Mouse (Mus musculus) brain, adult 2 months (tissue): ENCODE measurements around the gene Camta1.
A peak's percentile ranks its signal among the peaks of the same experiment; 100 is the strongest.
"Not testable (repeated sequence)": the region's sequence is repeated elsewhere in the genome, so short reads cannot be mapped to it uniquely, and the experiment has no call there.

Source experiments
- DNase-seq: peaks from one replicate; pipeline ENCODE4 v3.0.0; 2011; ENCODE audit warnings: low read depth, low spot score

Camta1 gene

DNA sequence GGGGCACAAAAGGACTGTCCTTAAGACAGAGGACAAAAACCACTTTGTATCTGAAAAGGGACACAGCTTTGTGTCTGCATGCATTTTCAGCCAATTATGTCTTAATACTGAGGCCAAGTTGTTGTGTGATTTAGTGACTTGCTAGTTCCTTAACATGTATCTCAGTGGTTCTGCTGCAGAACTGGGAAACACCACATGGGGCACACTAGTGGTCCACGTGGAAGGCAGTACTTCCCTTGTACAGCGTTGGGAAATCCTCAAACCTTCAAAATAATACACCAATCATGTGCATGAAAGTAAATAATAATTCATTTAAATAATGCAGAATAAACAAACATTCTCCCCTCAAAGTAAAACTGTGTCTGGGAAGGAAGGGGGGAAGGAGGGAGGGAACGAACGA, 792.9 kb downstream of the Camta1 start:
- DNase-seq: no peak

- DNase-seq: no peak
Measured at GRCm38 (mm10) chr4:151059566-151059965, 802.1 kb downstream of the Camta1 start.

DNA sequence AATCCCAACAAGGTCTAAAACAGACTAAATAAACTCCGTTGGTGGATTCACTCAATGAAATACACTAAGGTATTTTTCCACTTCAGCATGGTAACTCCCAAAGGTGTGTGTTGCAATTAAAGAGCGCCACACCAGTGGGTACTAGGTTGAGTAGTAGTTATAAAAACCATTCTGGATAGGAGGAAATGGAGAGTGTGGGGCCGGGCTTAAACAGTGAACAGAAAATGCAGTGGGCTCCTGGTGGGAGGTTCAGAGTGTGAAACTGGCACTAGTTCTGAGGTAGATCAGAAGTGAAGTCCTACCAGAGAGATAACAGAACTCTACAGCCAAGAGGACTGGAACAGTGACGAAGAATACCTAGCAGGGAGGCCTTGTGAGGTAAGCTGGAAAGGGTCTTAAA, 803.0 kb downstream of the Camta1 start:
- DNase-seq: no peak

DNA sequence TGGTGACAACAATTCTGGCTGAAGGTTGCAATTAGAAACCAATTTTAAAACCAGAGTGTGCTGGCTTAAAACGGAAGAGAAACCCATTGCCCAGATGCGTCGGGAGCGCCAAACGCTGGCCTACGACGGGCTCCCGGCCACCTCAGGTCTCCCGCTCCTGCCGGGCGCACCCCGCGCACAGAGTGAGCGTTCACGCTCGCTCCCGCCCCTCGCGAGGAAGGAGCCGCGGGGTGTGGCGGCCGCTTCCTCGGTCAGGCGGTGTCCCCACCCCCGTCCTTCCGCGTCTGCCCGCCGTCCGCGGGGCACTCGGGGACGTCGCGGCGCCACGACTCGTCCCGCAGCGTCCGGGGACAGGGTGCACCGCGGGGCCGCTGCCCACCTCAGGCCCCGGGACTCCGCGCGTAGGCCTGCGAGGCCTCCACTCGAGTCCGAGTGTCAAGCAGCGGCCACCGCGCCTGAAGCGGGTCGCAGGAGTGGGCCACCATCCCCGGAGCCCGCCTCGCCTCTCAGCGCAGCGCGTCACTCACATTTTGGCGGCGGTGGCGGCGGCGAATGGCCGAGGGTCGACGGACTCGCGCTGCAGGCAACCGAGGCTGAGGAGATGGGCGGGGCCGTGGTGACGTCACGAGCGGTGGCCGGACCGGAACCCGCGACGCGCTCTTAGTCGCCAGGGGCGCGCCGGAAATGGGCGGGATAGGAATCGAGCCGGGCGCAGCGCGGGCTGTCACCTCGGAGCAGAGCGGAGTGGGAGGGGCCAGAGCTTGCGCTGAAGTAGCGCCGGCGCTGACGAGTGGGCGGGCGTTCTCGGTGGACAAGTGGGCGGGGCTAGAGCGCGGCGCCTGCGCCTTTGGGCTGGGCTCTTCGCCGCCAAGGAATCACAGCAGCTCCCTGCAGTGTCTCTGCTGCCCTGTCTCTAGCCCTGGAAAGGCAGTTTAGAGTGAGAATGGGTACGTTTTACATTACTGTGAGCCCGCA, 804.0 kb downstream of the Camta1 start, which contains the start of gene Vamp3:
TSS of gene Vamp3 (minus strand) at position 617 of the 975 bp plus-strand sequence.
- DNase-seq: peak; percentile 100

DNA sequence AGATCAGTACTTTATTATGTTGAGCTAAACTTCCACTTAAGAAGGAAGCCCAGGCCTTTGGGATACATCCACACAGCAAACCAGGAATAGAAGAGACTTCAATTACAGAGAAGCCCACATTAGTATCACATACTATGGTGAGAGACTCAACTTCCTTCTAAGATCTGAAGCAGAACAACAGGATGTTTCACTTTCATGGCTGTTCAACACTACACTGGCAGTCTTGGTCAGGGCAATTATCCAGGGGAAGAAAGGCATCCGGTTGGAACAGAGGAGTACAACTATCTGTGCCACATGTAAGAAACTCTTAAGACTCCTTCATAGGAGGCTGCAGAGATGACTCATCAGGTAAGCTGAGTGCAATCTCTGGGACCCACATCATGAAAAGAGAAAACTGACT, 810.5 kb downstream of the Camta1 start:
- DNase-seq: peak; percentile 40

GRCm38 (mm10) chr4:151046524-151046923, 815.2 kb downstream of the Camta1 start:
- DNase-seq: no peak

DNA sequence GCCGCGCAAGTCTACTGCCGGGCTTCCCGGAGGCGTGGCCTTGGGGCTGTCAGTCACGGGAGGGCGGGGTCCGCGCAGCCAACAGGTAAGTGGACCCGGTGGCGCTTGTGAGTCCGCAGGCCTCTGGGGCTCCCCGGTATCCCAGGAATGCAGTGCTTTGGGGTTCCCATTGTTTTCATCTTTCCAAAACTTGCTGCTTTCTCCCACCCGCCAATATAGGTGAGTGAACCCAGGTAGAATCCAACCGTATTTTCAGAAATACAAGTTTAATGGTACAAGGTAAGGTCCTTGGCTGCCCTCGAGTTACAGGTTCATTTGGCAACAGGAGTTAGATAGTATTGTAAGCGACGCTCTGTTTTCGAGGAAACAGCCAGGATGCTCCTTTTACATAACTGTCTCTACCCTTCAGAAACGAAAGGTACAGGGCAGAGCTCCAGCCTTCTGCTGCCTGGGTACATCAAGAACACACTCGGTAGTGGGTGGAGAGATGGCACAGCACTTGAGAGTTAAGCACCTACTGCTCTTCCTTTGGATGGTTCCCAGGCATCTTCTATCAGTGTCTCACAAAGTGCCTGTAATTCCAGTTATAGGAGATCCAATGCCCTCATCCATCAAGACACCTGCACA, 816.6 kb downstream of the Camta1 start:
- peak; percentile 90 for DNase-seq

DNA sequence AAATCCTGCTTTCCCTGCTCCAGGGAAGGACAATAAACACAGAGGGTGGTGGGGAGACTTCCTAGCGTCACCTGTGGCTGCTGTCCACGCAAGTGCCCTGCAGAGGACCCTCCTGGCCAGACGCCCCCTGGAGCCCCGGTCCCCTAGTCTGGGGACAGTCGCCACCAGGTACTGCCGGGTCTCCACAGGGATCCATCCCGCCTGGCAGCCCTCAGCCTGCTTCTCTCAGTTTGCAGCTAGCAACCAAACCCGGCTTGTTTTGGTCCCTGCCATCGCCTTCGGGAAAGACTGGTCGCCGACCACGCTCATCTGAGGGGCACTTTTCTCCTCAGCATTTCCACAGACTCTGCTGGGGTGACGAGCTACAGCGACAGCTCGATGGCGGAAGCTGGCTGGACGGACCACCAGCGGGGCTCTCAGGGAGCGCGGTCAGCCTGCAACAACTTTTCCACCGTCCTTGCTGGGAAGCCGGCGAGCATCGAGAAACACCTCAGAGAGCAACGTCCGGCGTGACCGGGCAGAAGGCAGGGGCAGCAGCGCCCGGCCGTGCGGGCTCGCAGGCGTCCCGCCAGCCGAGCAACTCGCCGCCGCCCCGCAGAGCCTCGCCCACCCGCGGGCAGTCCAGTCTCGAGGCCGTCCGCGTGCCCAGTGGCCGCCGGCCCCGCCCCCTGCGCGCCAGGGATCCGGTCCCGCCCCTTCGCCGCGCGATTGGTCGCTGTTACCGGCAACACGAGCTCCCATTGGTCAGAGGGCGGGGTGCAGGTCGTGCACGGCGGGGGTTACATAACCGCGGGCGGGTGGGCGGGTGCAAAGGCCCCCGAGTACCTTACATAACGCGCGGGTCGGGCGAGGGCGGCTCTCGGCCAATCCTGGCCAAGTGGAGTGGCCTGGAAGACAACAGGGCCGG, 817.4 kb downstream of the Camta1 start, which contains the start of gene Per3:
TSS of gene Per3 (minus strand) at position 629 of the 907 bp plus-strand sequence.
- DNase-seq: peak; percentile 98

DNA sequence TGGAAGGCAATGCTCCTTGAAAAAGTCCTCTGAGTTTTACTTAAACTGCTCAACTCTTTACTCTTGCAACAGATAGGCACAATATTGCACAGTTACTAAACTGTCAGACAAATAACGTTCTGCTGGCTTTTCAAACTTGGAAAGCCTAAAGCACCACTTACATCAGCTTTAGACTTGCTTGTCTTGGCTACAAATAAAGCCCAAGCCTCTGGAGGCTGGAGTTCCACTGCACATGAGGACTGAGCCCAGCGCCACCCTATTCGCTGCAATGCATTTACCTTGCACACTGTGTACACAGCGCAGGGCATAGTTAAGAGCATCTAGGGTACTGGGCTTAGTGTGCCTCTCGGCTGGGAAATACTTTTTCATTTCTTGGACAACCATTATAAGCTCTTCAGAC, 818.4 kb downstream of the Camta1 start:
- peak; percentile 68 for DNase-seq

DNA sequence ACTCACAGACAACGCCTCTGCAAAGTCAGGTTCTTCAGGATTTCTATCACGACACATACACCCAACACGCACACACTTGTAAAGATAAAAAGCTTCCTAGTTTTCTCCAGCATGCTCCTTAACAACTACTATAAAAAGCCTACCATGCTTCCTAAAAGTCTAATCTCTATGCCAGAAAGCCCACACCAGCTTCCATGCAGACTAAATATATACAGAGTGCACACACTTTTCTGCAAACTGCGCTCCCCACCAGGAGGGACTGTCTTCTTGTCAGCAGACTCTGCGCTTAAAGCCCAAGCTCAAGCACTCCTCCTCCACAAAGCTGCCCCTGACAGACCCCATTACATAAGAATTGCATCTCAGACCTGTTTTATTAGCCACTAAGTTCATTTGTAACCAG, 820.2 kb downstream of the Camta1 start:
- DNase-seq: peak; percentile 81

GRCm38 (mm10) chr4:151037800-151038199, 823.9 kb downstream of the Camta1 start:
- DNase-seq: no peak

- no peak for DNase-seq
Measured at GRCm38 (mm10) chr4:151036521-151036920, 825.2 kb downstream of the Camta1 start.

GRCm38 (mm10) chr4:151027001-151027400, 834.7 kb downstream of the Camta1 start:
- DNase-seq: peak; percentile 71

- DNase-seq: no peak
Measured at GRCm38 (mm10) chr4:151024152-151024551, 837.5 kb downstream of the Camta1 start.

DNA sequence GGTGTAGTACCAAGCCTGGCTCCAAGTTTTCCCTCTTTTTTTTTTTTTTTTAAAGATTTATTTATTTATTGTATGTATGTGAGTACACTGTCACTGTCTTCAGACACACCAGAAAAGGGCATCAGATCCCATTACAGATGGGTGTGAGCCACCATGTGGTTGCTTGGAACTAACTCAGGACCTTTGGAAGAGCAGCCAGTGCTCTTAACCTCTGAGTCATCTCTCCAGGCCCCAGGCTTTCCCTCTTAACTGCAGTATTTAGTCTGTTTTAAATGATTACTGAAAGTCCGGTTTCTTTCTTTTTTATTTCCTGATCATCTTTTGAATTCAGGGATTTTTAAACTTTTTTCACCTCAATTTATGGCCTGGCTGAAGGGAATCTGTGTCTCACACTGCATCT, 844.3 kb downstream of the Camta1 start:
- DNase-seq: not testable (repeated sequence)

DNA sequence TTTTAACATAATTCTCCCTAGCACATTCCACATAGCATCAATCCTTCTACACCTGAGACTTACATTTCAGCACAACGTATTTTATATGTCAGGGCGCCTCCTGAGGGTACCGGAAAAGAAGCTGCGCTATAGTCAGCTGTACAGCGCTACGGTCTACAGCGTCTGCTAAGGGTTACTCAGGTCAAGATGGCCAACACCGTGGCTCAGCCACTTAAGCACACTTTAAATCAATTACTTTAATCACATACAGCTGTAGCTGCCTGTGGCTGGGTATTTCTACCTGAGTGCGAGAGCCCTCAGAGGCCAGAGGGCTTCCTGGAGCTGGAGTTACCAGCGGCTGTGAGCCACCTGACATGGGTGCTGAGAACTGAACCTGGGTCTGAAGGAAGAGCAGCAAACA, 845.7 kb downstream of the Camta1 start:
- no peak for DNase-seq

DNA sequence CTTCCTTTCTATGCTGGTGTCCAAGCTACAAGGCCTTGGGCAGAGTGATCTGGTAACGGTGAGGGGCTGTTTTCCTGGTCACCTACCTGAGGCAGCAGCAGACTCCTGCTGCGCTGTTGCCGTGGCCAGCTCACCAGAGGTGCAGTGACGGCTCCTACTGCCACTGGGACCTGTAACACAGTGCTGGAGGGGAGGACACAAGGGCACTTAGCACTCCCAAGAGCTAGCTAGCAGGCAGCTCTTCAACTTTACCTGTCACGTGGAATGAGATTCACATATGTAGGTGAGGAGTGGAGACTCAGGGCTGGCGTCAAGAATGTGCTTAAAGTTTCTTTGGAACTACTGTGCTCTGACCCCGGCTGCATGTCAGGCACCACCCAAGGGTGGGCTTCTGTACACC, 851.4 kb downstream of the Camta1 start:
- DNase-seq: no peak

- peak; percentile 55 for DNase-seq
Measured at GRCm38 (mm10) chr4:151006945-151007344, 854.7 kb downstream of the Camta1 start.

DNA sequence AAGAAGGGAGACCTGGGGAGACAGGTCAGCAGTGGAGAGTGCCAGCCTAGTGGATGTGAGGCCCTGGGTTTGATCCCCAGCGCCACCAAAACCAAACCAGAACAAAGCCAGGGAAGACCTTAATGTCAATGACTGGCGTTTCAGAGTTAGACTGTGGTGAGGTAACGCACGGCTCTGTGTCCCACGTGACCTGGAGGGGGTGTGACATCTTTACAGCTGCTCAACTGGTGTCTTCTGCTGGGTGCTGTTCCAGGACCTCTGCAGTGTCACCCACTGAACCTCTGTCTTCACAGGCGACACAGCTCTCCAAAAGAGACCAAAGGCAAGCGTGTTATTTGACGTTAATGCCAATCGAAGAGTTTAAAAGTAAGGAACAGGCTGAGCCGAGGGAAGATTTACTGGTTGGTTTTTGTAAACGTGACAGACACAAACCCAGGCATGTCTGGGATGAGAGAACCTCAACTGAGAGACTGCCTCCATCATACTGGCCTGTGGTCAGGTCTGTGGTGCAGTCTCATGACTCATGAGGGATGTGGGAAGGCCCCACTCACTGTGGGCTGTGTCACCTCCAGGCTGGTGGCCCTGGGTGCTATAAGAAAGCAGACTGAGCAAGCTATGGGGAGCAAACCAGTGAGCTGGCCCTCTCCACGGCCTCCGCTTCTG, 855.9 kb downstream of the Camta1 start:
- DNase-seq: no peak

DNA sequence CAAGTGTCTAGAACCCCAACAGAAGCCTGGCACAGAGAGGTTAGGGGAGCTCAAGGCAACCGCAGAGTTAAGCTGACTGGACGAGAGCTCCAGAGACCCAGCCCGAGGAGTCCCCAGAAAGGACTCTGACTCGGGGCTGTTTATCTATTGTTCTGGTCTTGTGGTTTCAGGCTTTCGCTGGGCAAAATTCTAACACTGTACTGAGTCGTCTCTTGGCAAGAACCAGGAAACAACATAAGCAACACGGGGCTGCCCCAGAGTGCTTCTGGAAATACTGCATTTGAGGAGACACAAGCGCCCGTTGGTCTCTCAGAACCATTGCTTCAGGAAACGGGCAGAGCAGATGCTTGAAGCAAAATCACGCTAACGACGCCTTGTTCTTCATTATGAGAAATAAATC, 860.3 kb downstream of the Camta1 start:
- DNase-seq: no peak

DNA sequence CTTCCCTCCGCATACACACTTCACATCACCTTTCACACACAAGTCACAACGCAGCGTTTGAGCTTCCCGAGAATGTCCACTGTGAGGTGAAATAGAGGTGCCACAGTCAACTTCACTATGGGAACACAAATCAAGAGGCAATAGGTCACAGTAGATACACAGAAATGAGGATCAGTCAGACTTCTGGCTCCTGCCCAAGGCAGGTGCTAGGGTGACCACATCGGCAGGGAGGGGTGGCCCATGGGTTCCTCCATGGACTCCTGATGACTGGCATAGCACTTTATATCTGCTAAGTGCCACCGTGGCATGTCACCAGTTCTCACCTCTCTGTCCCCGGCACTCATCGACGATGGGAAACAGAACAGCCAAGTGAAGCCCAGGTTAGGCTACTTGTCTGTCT, 863.0 kb downstream of the Camta1 start:
- no peak for DNase-seq
